Mouse (Mus musculus): ENCODE results near the gene Sumf1. TPM values are rescaled to one million over a fixed set of nuclear protein-coding genes. Genes with fewer than 3 reads are reported as not detected.

Sumf1 gene
- polyA plus RNA-seq, 1 experiment from 2014 or later, result 28.6 TPM

DNA sequence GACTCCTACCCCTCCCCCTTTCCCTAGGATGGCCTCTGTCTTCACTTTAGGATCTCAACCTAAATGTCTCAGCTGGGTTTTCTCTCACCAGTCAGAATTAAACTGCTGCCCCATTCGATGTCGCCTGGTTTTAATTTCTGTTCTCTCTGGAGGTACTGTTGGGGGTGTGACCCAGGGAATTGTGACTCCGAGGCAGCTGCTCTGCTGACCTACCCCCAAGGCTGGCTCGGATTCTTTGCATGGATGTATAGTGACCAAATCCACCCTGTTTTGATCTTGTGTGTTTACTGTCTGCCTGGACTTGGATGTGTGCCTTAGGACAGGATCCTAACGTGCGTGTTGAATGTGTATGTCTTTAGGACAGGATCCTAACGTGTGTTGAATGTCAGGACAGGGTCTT, 40.8 kb upstream of the Sumf1 start:
- ATAC-seq (ENCODE audit: low read depth) (no peak), DNase-seq (ENCODE audit: low spot score) (no peak)
- no peaks in the 10 kb centered on the region for H3K27me3 ChIP-seq (replicated peaks; ENCODE audit: control insufficient read depth, insufficient read depth, low read length)
- 38% methylated on average over 7 of the region's 7 CpGs for WGBS
- H3K9me3 ChIP-seq (ENCODE audit: control insufficient read depth, low read length), result no peaks in the 10 kb centered on the region
- H3K4me1 ChIP-seq (ENCODE audit: control insufficient read depth, insufficient read depth, low read length), result peaks cover 8% of the 10 kb centered on the region
- no peak overlapping the region for H3K9ac ChIP-seq (ENCODE audit: low read depth, low read length)
- H3K36me3 ChIP-seq (ENCODE audit: control insufficient read depth, insufficient read depth, low read length), result no peaks in the 10 kb centered on the region
- H3K4me3 ChIP-seq (ENCODE audit: low read depth, low read length), result no peak overlapping the region
- H3K27ac ChIP-seq (replicated peaks; ENCODE audit: low read depth, low read length), result no peak overlapping the region
- H3K4me2 ChIP-seq (ENCODE audit: low read depth, low read length), result no peak overlapping the region

DNA sequence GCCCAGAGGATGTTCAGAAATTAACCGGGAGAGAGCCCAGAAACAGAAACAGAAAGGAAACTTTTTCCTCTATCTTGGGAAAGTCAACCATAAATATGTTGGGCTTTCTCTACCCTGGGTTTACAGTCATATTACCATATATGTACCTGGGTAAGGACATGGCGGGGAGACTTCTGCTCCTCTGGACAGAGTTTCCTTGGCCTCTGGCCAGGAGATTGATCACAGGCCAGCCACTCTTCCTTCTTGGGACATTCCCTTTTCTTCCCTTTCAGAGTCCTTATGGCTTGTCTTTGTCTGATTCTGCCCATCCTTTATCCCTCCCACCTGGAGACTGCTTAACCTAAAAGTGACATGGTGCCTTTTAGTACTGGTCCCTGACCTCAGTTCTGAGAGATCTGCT, 39.6 kb upstream of the Sumf1 start:
- no peaks in the 10 kb centered on the region for H3K27me3 ChIP-seq (replicated peaks; ENCODE audit: control insufficient read depth, insufficient read depth, low read length)
- no peak overlapping the region for H3K27ac ChIP-seq (replicated peaks; ENCODE audit: low read depth, low read length)
- H3K36me3 ChIP-seq (ENCODE audit: control insufficient read depth, insufficient read depth, low read length), result no peaks in the 10 kb centered on the region
- peaks cover 8% of the 10 kb centered on the region for H3K4me1 ChIP-seq (ENCODE audit: control insufficient read depth, insufficient read depth, low read length)
- ATAC-seq (ENCODE audit: low read depth) (no peak), DNase-seq (ENCODE audit: low spot score) (no peak)
- 90% methylated on average over 2 of the region's 2 CpGs for WGBS
- H3K9me3 ChIP-seq (ENCODE audit: control insufficient read depth, low read length), result no peaks in the 10 kb centered on the region
- H3K4me2 ChIP-seq (ENCODE audit: low read depth, low read length), result no peak overlapping the region
- H3K4me3 ChIP-seq (ENCODE audit: low read depth, low read length), result no peak overlapping the region
- H3K9ac ChIP-seq (ENCODE audit: low read depth, low read length), result no peak overlapping the region

DNA sequence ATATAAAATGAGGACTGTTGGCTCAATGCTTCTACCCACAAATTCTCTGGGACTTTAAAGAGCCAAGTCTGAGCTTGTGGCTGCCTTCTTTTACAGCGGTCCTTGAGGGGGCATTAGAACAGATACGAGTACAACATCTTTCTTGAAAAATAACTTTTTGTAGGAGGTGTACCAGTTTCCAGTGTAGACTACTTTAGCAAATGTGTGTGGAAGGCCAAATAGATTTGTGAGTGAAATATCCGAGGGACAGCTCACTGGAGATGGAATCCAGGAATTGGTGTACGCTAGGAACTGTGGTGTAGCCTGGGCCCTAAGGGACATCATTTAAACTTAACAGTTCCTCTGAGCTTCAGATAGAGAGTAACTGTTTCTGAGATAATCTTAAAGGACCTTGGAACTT, 39.0 kb upstream of the Sumf1 start:
- WGBS, result 89% methylated on average over 4 of the region's 4 CpGs
- ATAC-seq (ENCODE audit: low read depth), result no peak
- peaks cover 8% of the 10 kb centered on the region for H3K4me1 ChIP-seq (ENCODE audit: control insufficient read depth, insufficient read depth, low read length)

DNA sequence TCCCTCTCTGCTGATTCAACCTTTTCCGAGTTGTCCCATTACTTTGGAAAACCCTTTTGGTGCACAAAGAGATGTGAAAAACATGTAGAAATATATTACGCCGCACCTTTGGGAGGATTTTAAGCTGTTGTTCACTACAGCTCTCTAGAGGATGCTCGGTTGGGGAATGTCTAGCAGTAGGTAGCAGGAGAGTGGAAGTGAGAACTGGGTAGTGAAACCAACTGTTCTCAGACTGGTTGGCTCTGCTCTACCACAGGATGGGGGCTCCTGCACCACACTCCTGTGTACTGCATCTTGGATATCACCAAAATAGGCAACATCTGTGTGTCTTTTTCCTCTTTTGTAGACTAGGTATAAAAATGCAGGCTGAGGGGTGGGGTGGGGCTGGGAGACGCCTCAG, 37.5 kb upstream of the Sumf1 start:
- no peak overlapping the region for H3K27ac ChIP-seq (replicated peaks; ENCODE audit: low read depth, low read length)
- H3K9me3 ChIP-seq (ENCODE audit: control insufficient read depth, low read length), result no peaks in the 10 kb centered on the region
- H3K4me1 ChIP-seq (ENCODE audit: control insufficient read depth, insufficient read depth, low read length), result peaks cover 5% of the 10 kb centered on the region; the same call in 1 of the 2 replicates
- H3K4me2 ChIP-seq (ENCODE audit: low read depth, low read length), result no peak overlapping the region
- no peaks in the 10 kb centered on the region for H3K36me3 ChIP-seq (ENCODE audit: control insufficient read depth, insufficient read depth, low read length)
- H3K27me3 ChIP-seq (replicated peaks; ENCODE audit: control insufficient read depth, insufficient read depth, low read length), result no peaks in the 10 kb centered on the region
- 92% methylated on average over 5 of the region's 5 CpGs for WGBS
- no peak overlapping the region for H3K4me3 ChIP-seq (ENCODE audit: low read depth, low read length)
- ATAC-seq (ENCODE audit: low read depth), result no peak
- H3K9ac ChIP-seq (ENCODE audit: low read depth, low read length), result no peak overlapping the region
- DNase-seq (ENCODE audit: low spot score), result no peak

More for the DNA sequence above, 39.0 kb upstream of the Sumf1 start:
- Histone ChIP-seq H3K4me2 (ENCODE audit: low read depth, low read length) (no peak overlapping the region), H3K27ac (replicated peaks; ENCODE audit: low read depth, low read length) (no peak overlapping the region), H3K9ac (ENCODE audit: low read depth, low read length) (no peak overlapping the region), H3K9me3 (ENCODE audit: control insufficient read depth, low read length) (no peaks in the 10 kb centered on the region), H3K36me3 (ENCODE audit: control insufficient read depth, insufficient read depth, low read length) (no peaks in the 10 kb centered on the region), H3K27me3 (replicated peaks; ENCODE audit: control insufficient read depth, insufficient read depth, low read length) (no peaks in the 10 kb centered on the region), H3K4me3 (ENCODE audit: low read depth, low read length) (no peak overlapping the region)
- DNase-seq (ENCODE audit: low spot score), result no peak

DNA sequence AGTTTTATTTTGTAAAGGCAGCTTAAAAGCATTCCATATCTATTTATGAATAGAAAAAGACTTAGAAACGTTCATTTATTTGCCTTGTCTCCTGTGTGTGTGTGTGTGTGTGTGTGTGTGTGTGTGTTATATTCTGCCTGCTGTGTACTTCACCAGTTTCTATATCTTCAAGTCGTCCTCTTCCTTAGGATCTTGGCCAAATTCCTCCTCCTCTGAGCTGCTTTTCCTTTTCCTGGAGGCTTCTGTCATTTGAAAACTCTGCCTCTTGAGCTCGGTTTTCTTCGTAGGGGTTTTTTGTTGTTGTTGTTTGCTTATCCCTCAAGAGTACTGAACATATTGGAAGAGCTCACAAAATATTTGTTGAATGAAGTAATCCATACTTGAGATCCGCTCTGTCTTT, 37.1 kb upstream of the Sumf1 start:
- Histone ChIP-seq H3K9me3 (ENCODE audit: control insufficient read depth, low read length) (no peaks in the 10 kb centered on the region), H3K27me3 (replicated peaks; ENCODE audit: control insufficient read depth, insufficient read depth, low read length) (no peaks in the 10 kb centered on the region), H3K4me3 (ENCODE audit: low read depth, low read length) (no peak overlapping the region), H3K27ac (replicated peaks; ENCODE audit: low read depth, low read length) (no peak overlapping the region), H3K4me1 (ENCODE audit: control insufficient read depth, insufficient read depth, low read length) (peaks cover 5% of the 10 kb centered on the region; the same call in 1 of the 2 replicates), H3K4me2 (ENCODE audit: low read depth, low read length) (no peak overlapping the region), H3K9ac (ENCODE audit: low read depth, low read length) (no peak overlapping the region), H3K36me3 (ENCODE audit: control insufficient read depth, insufficient read depth, low read length) (no peaks in the 10 kb centered on the region)
- ATAC-seq (ENCODE audit: low read depth) (no peak), DNase-seq (ENCODE audit: low spot score) (no peak)
- WGBS, result 61% methylated on average over 5 of the region's 5 CpGs

DNA sequence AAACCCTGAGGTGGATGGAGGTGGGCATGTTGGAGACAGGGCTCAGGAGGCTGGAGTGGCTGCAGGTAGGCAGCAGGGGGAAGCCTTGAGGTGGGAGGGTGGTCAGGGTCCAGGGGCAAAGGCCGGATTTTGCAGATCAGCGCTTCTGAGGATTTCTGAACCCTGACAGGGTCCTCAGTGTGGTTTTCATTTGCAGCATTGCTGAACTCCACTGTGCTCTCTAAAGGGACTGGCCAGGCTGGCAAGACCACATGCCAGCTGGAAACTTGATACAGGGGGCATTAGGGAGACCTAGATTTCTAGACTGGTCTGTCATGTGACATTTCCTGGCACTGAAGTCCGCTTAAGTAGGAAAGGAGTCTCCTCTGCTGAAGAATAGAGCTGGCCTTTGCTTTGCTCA, 32.6 kb upstream of the Sumf1 start:
- Histone ChIP-seq H3K4me3 (ENCODE audit: low read depth, low read length) (no peak overlapping the region), H3K36me3 (ENCODE audit: control insufficient read depth, insufficient read depth, low read length) (no peaks in the 10 kb centered on the region), H3K27me3 (replicated peaks; ENCODE audit: control insufficient read depth, insufficient read depth, low read length) (no peaks in the 10 kb centered on the region), H3K4me2 (ENCODE audit: low read depth, low read length) (no peak overlapping the region), H3K9ac (ENCODE audit: low read depth, low read length) (no peak overlapping the region), H3K4me1 (ENCODE audit: control insufficient read depth, insufficient read depth, low read length) (peaks cover 13% of the 10 kb centered on the region), H3K27ac (replicated peaks; ENCODE audit: low read depth, low read length) (no peak overlapping the region), H3K9me3 (ENCODE audit: control insufficient read depth, low read length) (no peaks in the 10 kb centered on the region)
- 72% methylated on average over 3 of the region's 3 CpGs for WGBS
- ATAC-seq (ENCODE audit: low read depth), result no peak; the same call in 1 of the 2 replicates
- no peak for DNase-seq (ENCODE audit: low spot score)

DNA sequence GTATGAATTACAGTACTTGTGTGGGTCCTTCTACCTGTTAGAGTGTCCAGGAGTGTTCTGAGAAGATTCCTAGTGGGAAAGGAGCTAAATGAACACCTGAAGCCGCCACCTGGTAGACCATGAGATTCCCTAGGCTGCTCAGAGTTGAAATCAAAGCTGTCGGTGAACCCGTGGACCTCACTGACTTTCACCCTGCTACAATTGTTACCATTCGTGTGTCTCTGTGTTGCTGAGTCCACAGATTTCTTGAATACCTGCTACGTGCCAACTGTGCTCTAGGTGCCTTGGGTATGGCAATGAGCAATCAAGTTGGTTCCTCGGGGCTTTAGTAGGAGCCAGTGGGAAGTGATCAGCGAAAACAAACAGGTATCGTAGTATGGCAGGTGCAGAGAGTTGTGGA, 31.4 kb upstream of the Sumf1 start:
- no peak for ATAC-seq (ENCODE audit: low read depth)
- WGBS, result 85% methylated on average over 8 of the region's 8 CpGs
- Histone ChIP-seq H3K4me2 (ENCODE audit: low read depth, low read length) (no peak overlapping the region), H3K4me1 (ENCODE audit: control insufficient read depth, insufficient read depth, low read length) (peaks cover 16% of the 10 kb centered on the region), H3K4me3 (ENCODE audit: low read depth, low read length) (no peak overlapping the region), H3K27ac (replicated peaks; ENCODE audit: low read depth, low read length) (no peak overlapping the region), H3K36me3 (ENCODE audit: control insufficient read depth, insufficient read depth, low read length) (no peaks in the 10 kb centered on the region), H3K9ac (ENCODE audit: low read depth, low read length) (no peak overlapping the region), H3K9me3 (ENCODE audit: control insufficient read depth, low read length) (no peaks in the 10 kb centered on the region), H3K27me3 (replicated peaks; ENCODE audit: control insufficient read depth, insufficient read depth, low read length) (no peaks in the 10 kb centered on the region)
- no peak for DNase-seq (ENCODE audit: low spot score)

DNA sequence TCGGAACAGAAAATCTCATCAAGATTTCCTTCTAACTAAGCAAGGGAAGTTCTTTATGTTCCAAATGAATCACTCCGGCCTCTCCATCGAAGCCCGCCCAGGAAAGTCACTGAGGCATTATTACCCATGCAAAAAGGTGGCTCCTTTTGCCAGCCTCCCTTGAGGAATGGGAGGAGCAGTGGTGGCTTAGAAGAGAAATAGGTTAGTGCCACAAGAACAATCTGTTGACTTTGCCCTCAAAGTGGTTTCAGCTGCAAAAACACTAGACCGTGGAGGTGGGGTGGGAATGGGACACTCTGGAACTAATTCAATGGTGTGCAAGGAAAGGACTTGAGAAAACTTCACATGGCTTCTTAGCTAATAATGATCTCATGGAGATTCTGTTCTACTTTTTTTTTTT, 30.7 kb upstream of the Sumf1 start:
- WGBS, result 59% methylated on average over 5 of the region's 5 CpGs
- H3K9ac ChIP-seq (ENCODE audit: low read depth, low read length), result no peak overlapping the region
- no peaks in the 10 kb centered on the region for H3K36me3 ChIP-seq (ENCODE audit: control insufficient read depth, insufficient read depth, low read length)
- H3K4me2 ChIP-seq (ENCODE audit: low read depth, low read length), result no peak overlapping the region
- H3K27ac ChIP-seq (replicated peaks; ENCODE audit: low read depth, low read length), result no peak overlapping the region
- H3K9me3 ChIP-seq (ENCODE audit: control insufficient read depth, low read length), result no peaks in the 10 kb centered on the region
- DNase-seq (ENCODE audit: low spot score), result no peak
- no peak for ATAC-seq (ENCODE audit: low read depth)
- peaks cover 23% of the 10 kb centered on the region for H3K4me1 ChIP-seq (ENCODE audit: control insufficient read depth, insufficient read depth, low read length)
- H3K27me3 ChIP-seq (replicated peaks; ENCODE audit: control insufficient read depth, insufficient read depth, low read length), result no peaks in the 10 kb centered on the region
- H3K4me3 ChIP-seq (ENCODE audit: low read depth, low read length), result no peak overlapping the region

DNA sequence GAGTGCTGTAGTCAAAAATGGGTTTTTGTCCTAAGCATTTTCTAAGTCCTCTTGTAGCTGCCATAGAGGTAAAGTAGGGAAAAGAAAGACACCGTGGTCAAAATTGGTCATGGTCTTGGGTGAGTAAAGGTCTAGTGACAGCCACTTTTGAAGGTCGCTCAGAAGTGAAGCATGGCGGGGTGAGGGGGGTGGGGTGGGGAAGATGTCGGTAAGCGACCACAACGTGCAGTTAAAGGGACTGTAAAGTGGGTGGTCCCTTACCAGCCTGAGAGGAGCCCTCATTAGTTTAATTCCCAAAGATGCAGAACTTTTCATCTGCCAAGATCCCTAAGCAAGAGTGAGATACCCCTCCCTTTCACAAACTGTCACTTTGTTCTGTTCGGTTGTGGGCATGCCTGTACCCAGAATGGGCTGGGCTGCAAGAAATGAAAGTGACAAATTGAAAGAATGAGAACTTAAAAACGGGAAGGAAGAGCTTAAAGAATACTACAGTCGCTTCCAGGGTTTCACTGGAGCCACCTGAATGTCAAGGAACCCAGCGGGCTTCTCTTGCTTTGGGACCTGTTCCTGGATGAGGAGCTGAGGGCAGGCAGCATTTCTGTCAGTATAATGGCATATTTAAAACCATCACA, 29.0 kb upstream of the Sumf1 start:
- Histone ChIP-seq H3K9me3 (ENCODE audit: control insufficient read depth, low read length) (no peaks in the 10 kb centered on the region), H3K4me3 (ENCODE audit: low read depth, low read length) (peak overlapping the region; percentile 80), H3K4me2 (ENCODE audit: low read depth, low read length) (peak overlapping the region; percentile 80), H3K27me3 (replicated peaks; ENCODE audit: control insufficient read depth, insufficient read depth, low read length) (no peaks in the 10 kb centered on the region), H3K36me3 (ENCODE audit: control insufficient read depth, insufficient read depth, low read length) (no peaks in the 10 kb centered on the region), H3K27ac (replicated peaks; ENCODE audit: low read depth, low read length) (no peak overlapping the region), H3K4me1 (ENCODE audit: control insufficient read depth, insufficient read depth, low read length) (peaks cover 24% of the 10 kb centered on the region), H3K9ac (ENCODE audit: low read depth, low read length) (peak overlapping the region; percentile 77)
- ATAC-seq (ENCODE audit: low read depth), result no peak
- WGBS, result 13% methylated on average over 10 of the region's 10 CpGs
- DNase-seq (ENCODE audit: low spot score), result no peak

Data from embryonic facial prominence, embryonic 14.5 days (tissue).